Mouse (Mus musculus) MEL (cell line): ENCODE results near the gene Map7d1. TPM values are rescaled to one million over a fixed set of nuclear protein-coding genes. Genes with fewer than 3 reads are reported as not detected.

ENCODE experiments used
- DNase-seq: peaks from one replicate; pipeline ENCODE4 v3.0.0; 2011; ENCODE audit warnings: low read depth, low spot score
- H3K27ac ChIP-seq: 2 replicates; pipeline ENCODE4 v1.5.1; 2012; ENCODE audit warnings: low read depth, mild to moderate bottlenecking, control low read depth, low read length, moderate library complexity; ENCODE audit not compliant: control insufficient read depth
- H3K27me3 ChIP-seq, 2 experiments: fragments of 150-350 bp in 1 of 2; sonication (generic) in 1 of 2; 2 replicates each; pipeline ENCODE4 v1.6.1; 2012; ENCODE audit warnings: low read length in 2 of 2, mild to moderate bottlenecking in 2 of 2, improper control_type of control experiment in 1 of 2, moderate library complexity in 1 of 2; ENCODE audit not compliant: insufficient read depth in 2 of 2, control insufficient read depth in 1 of 2
- H3K36me3 ChIP-seq, 2 experiments: 2 replicates each; pipeline ENCODE4 v1.6.1; 2012 to 2014; ENCODE audit warnings: low read length in 2 of 2, improper control_type of control experiment in 1 of 2, inconsistent platforms in 1 of 2, mild to moderate bottlenecking in 1 of 2; ENCODE audit not compliant: insufficient read depth in 2 of 2, control insufficient read depth in 1 of 2
- H3K4me1 ChIP-seq, 2 experiments: fragments of 150-350 bp in 1 of 2; sonication (generic) in 1 of 2; 2 replicates each; pipeline ENCODE4 v1.6.1; 2012; ENCODE audit warnings: low read length in 2 of 2, improper control_type of control experiment in 1 of 2, mild to moderate bottlenecking in 1 of 2; ENCODE audit not compliant: insufficient read depth in 2 of 2, control insufficient read depth in 1 of 2
- H3K4me3 ChIP-seq, 2 experiments: fragments of 150-350 bp in 1 of 2; sonication (generic) in 1 of 2; 2 replicates each; pipeline ENCODE4 v1.5.1; 2012; ENCODE audit warnings: low read depth in 2 of 2, low read length in 2 of 2, mild to moderate bottlenecking in 2 of 2, moderate library complexity in 2 of 2, control low read depth in 1 of 2, improper control_type of control experiment in 1 of 2; ENCODE audit not compliant: control insufficient read depth in 1 of 2, insufficient read depth in 1 of 2
- H3K79me2 ChIP-seq: 2 replicates; pipeline ENCODE4 v1.6.1; 2012; ENCODE audit warnings: mild to moderate bottlenecking, low read length, moderate library complexity; ENCODE audit not compliant: control insufficient read depth, poor library complexity, insufficient read depth
- H3K9ac ChIP-seq: 2 replicates; pipeline ENCODE4 v1.6.1; 2012; ENCODE audit warnings: low read depth, mild to moderate bottlenecking, control low read depth, low read length, moderate library complexity; ENCODE audit not compliant: control insufficient read depth, poor library complexity, severe bottlenecking
- H3K9me3 ChIP-seq: fragments of 150-350 bp; sonication (generic); replicated peaks from 2 replicates; pipeline ENCODE4 v1.6.1; 2012; ENCODE audit warnings: mild to moderate bottlenecking, low read length, improper control_type of control experiment, moderate library complexity; ENCODE audit not compliant: insufficient read depth
- BHLHE40 ChIP-seq: IDR thresholded peaks from 2 replicates; pipeline ENCODE4 v1.6.1; 2012; ENCODE audit warnings: low read depth, mild to moderate bottlenecking, inconsistent platforms, low read length, improper control_type of control experiment, borderline replicate concordance
- CHD1 ChIP-seq: IDR thresholded peaks from 2 replicates; pipeline ENCODE4 v1.6.1; 2012; ENCODE audit warnings: low read depth, mild to moderate bottlenecking, inconsistent platforms, low read length, improper control_type of control experiment
- CHD2 ChIP-seq: IDR thresholded peaks from 2 replicates; pipeline ENCODE4 v1.6.1; 2011; ENCODE audit warnings: low read length, improper control_type of control experiment
- ELF1 ChIP-seq: IDR thresholded peaks from 2 replicates; pipeline ENCODE4 v1.6.1; 2014; ENCODE audit warnings: low read depth, mild to moderate bottlenecking, inconsistent platforms, low read length, improper control_type of control experiment, moderate library complexity
- EP300 ChIP-seq, 2 experiments: IDR thresholded peaks; 2 replicates each; pipeline ENCODE4 v1.6.1; 2011; ENCODE audit warnings: improper control_type of control experiment in 2 of 2, low read length in 2 of 2, low read depth in 1 of 2, mild to moderate bottlenecking in 1 of 2
- ETS1 ChIP-seq: IDR thresholded peaks from 2 replicates; pipeline ENCODE4 v1.6.1; 2012; ENCODE audit warnings: low read depth, mild to moderate bottlenecking, inconsistent platforms, low read length, improper control_type of control experiment, moderate library complexity
- GATA1 ChIP-seq: IDR thresholded peaks from 2 replicates; pipeline ENCODE4 v1.6.1; 2011; ENCODE audit warnings: low read depth, low read length, improper control_type of control experiment
- HCFC1 ChIP-seq: IDR thresholded peaks from 2 replicates; pipeline ENCODE4 v1.6.1; 2012; ENCODE audit warnings: low read depth, mild to moderate bottlenecking, inconsistent platforms, low read length, improper control_type of control experiment, moderate library complexity
- JUND ChIP-seq: IDR thresholded peaks from 2 replicates; pipeline ENCODE4 v1.6.1; 2011; ENCODE audit warnings: low read depth, mild to moderate bottlenecking, improper control_type of control experiment, low read length
- MAFK ChIP-seq: IDR thresholded peaks from 2 replicates; pipeline ENCODE4 v1.6.1; 2011; ENCODE audit warnings: low read depth, mild to moderate bottlenecking, low read length, improper control_type of control experiment, borderline replicate concordance
- MAX ChIP-seq: IDR thresholded peaks from 2 replicates; pipeline ENCODE4 v1.6.1; 2011; ENCODE audit warnings: low read length, improper control_type of control experiment
- MEF2A ChIP-seq: IDR thresholded peaks from 2 replicates; pipeline ENCODE4 v1.6.1; 2014; ENCODE audit warnings: low read depth, mild to moderate bottlenecking, inconsistent platforms, low read length, improper control_type of control experiment; ENCODE audit not compliant: poor library complexity, insufficient replicate concordance, severe bottlenecking; ENCODE audit errors: extremely low read depth
- MXI1 ChIP-seq: IDR thresholded peaks from 2 replicates; pipeline ENCODE4 v1.6.1; 2011; ENCODE audit warnings: mild to moderate bottlenecking, low read depth, low read length, improper control_type of control experiment
- MYB ChIP-seq: IDR thresholded peaks from 2 replicates; pipeline ENCODE4 v1.6.1; 2011; ENCODE audit warnings: mild to moderate bottlenecking, low read depth, low read length, improper control_type of control experiment
- MYC ChIP-seq: IDR thresholded peaks from 2 replicates; pipeline ENCODE4 v1.6.1; 2011; ENCODE audit warnings: low read depth, mild to moderate bottlenecking, low read length, improper control_type of control experiment, moderate library complexity
- NELFE ChIP-seq: IDR thresholded peaks from 2 replicates; pipeline ENCODE4 v1.6.1; 2011; ENCODE audit warnings: low read depth, low read length, improper control_type of control experiment
- NRF1 ChIP-seq: IDR thresholded peaks from 2 replicates; pipeline ENCODE4 v1.6.1; 2014; ENCODE audit warnings: low read depth, mild to moderate bottlenecking, inconsistent platforms, low read length, improper control_type of control experiment, moderate library complexity; ENCODE audit not compliant: poor library complexity, insufficient read depth, severe bottlenecking
- POLR2AphosphoS2 ChIP-seq: IDR thresholded peaks from 2 replicates; pipeline ENCODE4 v1.6.1; 2011; ENCODE audit warnings: low read length, improper control_type of control experiment
- POLR2AphosphoS5 ChIP-seq: IDR thresholded peaks from 2 replicates; pipeline ENCODE4 v1.6.1; 2012; ENCODE audit warnings: low read depth, borderline replicate concordance, mild to moderate bottlenecking, inconsistent platforms, low read length, moderate library complexity, mixed read lengths
- RAD21 ChIP-seq: IDR thresholded peaks from 2 replicates; pipeline ENCODE4 v1.6.1; 2011; ENCODE audit warnings: mild to moderate bottlenecking, low read depth, low read length, improper control_type of control experiment
- RCOR1 ChIP-seq: IDR thresholded peaks from 2 replicates; pipeline ENCODE4 v1.6.1; 2012; ENCODE audit warnings: low read depth, mild to moderate bottlenecking, inconsistent platforms, low read length, improper control_type of control experiment
- SIN3A ChIP-seq: IDR thresholded peaks from 2 replicates; pipeline ENCODE4 v1.6.1; 2012; ENCODE audit warnings: low read length, improper control_type of control experiment, inconsistent platforms
- SMC3 ChIP-seq: IDR thresholded peaks from 2 replicates; pipeline ENCODE4 v1.6.1; 2011; ENCODE audit warnings: low read depth, low read length, improper control_type of control experiment
- TAL1 ChIP-seq: IDR thresholded peaks from 2 replicates; pipeline ENCODE4 v1.6.1; 2012; ENCODE audit warnings: mild to moderate bottlenecking, inconsistent platforms, low read length, moderate library complexity, mixed read lengths
- TBP ChIP-seq: IDR thresholded peaks from 2 replicates; pipeline ENCODE4 v1.8.0; 2011; ENCODE audit warnings: low read depth, low read length, improper control_type of control experiment
- USF1 ChIP-seq: IDR thresholded peaks from 2 replicates; pipeline ENCODE4 v1.6.1; 2014; ENCODE audit warnings: low read depth, mild to moderate bottlenecking, inconsistent platforms, low read length, improper control_type of control experiment, moderate library complexity
- USF2 ChIP-seq, 2 experiments: IDR thresholded peaks; 2 replicates each; pipeline ENCODE4 v1.6.1; 2011 to 2012; ENCODE audit warnings: improper control_type of control experiment in 2 of 2, low read length in 2 of 2, borderline replicate concordance in 1 of 2, inconsistent platforms in 1 of 2, low read depth in 1 of 2, mild to moderate bottlenecking in 1 of 2; ENCODE audit not compliant: insufficient read depth in 1 of 2
- ZC3H11A ChIP-seq: IDR thresholded peaks from 2 replicates; pipeline ENCODE4 v1.6.1; 2012; ENCODE audit warnings: low read depth, mild to moderate bottlenecking, inconsistent platforms, low read length, improper control_type of control experiment
- ZKSCAN1 ChIP-seq: IDR thresholded peaks from 2 replicates; pipeline ENCODE4 v1.6.1; 2012; ENCODE audit warnings: low read depth, mild to moderate bottlenecking, inconsistent platforms, low read length, improper control_type of control experiment, moderate library complexity
- ZMIZ1 ChIP-seq: IDR thresholded peaks from 2 replicates; pipeline ENCODE4 v1.6.1; 2012; ENCODE audit warnings: low read depth, mild to moderate bottlenecking, inconsistent platforms, low read length, improper control_type of control experiment, moderate library complexity
- ZNF384 ChIP-seq: IDR thresholded peaks from 2 replicates; pipeline ENCODE4 v1.6.1; 2012; ENCODE audit warnings: low read depth, mild to moderate bottlenecking, inconsistent platforms, low read length, improper control_type of control experiment
- polyA plus RNA-seq, 2 experiments: library from polyadenylated mRNA; stranded (reverse) in 1 of 2; unstranded in 1 of 2; fragments of >175 nt in 1 of 2; fragments of >200 nt in 1 of 2; gene quantifications; 2 replicates each; pipeline versions ENCODE4 v1.2.1 to v1.2.4; 2012; ENCODE audit warnings: low replicate concordance in 2 of 2, low read depth in 1 of 2; ENCODE audit not compliant: insufficient read length in 2 of 2, insufficient read depth in 1 of 2, missing spikeins in 1 of 2
- total RNA-seq: library from RNA; depleted of rRNA; stranded (reverse); fragments of 300-350 nt; gene quantifications from 2 replicates; pipeline ENCODE4 v1.2.3, GENCODE M21; 2012

Map7d1 gene
- total and polyA plus RNA-seq, 3 experiments = 15.4 to 58.2 TPM; not detected in 1

DNA sequence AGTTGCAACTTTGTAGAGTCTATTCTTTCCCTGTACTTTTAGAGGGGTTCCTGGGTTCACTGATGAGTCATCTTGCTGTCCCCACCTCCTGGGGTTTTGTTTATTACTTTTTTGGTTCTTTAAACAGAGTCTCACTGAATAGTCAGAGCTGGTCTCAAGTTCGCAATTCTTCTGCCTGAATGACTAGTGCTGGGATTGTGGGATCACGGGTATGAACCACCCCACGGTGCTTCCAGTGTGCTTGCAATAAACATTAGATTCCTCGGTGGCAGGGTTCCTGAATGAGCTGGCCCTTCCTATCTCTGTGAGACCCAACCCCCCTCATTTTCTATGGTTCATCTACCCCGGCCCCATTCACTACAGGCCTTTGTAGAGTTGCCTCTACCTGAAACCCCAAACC is 28.0 kb downstream of the Map7d1 start:
- DNase-seq = no peak

DNA sequence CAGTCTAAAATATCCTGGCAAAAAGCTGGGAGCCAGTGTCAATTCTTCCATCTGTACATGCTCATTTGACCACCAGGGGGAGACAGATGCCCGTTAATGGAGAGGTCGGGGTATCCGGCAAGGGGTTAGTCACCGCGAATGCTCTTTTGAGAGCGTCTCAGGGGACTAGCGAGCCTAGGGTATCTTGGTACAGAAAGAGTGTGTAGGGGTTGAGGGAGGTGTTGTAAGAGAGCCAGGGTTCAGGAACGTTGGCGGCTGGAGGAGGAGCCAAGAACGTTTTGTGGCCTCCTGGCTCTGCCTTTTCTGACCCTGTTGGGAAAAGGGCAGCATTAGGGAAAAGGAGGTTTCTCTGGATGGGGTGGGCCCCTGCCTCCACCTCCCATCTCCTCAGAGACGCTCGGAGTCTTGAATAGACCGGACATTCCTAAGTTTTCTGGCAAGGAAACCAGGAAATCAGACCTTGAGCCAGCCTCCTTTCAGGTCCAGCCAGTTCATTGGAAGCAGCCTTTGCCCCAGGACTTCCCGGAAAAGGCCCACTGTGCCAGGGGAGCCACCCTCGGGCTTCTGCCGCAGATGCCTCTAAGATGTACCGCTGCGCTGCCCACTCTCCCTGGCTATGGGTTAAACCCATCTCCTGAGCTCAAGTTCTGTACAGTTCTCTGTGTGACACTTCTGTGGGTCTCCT is 28.9 kb downstream of the Map7d1 start:
- Histone ChIP-seq H3K9me3 (no peaks in the 10 kb centered on the region), H3K79me2 (no peaks in the 10 kb centered on the region), H3K27me3 (no peaks in the 10 kb centered on the region), H3K9ac (peak overlapping the region; percentile 48), H3K4me3 (peak overlapping the region; percentile 40 to 59; a peak in 3 of 4 replicates), H3K4me1 (peaks cover 0 to 3% of the 10 kb centered on the region in 2 experiments; a peak in 1 of 4 replicates), H3K36me3 (no peaks in the 10 kb centered on the region), H3K27ac (no peak overlapping the region)
- DNase-seq = peak; percentile 84
- TF ChIP-seq ELF1 = peak; percentile 53; the same call in 1 of the 2 replicates
- TF ChIP-seq ZNF384 = peak; percentile 59; the same call in 1 of the 2 replicates
- TF ChIP-seq MXI1 = peak; percentile 42; the same call in 1 of the 2 replicates
- TF ChIP-seq USF1 = no peak
- peak; percentile 73; the same call in 1 of the 2 replicates for TF ChIP-seq JUND
- TF ChIP-seq MAX = 0 out of 2 replicates have a peak, but pooled peaks have one; percentile 46
- TF ChIP-seq ZMIZ1 = 0 out of 2 replicates have a peak, but pooled peaks have one; percentile 39
- no peak for TF ChIP-seq ZKSCAN1
- peak; percentile 100 for TF ChIP-seq SMC3
- TF ChIP-seq SIN3A = peak; percentile 84
- TF ChIP-seq MAFK = no peak
- no peak for TF ChIP-seq MYB
- TF ChIP-seq TBP = no peak
- TF ChIP-seq ETS1 = no peak
- TF ChIP-seq MEF2A = no peak
- no peak for TF ChIP-seq POLR2AphosphoS5
- peak; percentile 99 for TF ChIP-seq ZC3H11A
- TF ChIP-seq MYC = peak; percentile 61; the same call in 1 of the 2 replicates
- peak; percentile 100 for TF ChIP-seq RAD21
- TF ChIP-seq RCOR1 = peak; percentile 41; the same call in 1 of the 2 replicates
- TF ChIP-seq TAL1 = no peak
- TF ChIP-seq CHD1 = no peak
- TF ChIP-seq HCFC1 = peak; percentile 68

More for the DNA sequence above, 28.0 kb downstream of the Map7d1 start:
- no peak overlapping the region for H3K27ac ChIP-seq
- H3K9ac ChIP-seq = no peak overlapping the region
- no peaks in the 10 kb centered on the region for H3K79me2 ChIP-seq
- TF ChIP-seq NRF1 (no peak), NELFE (no peak), ZKSCAN1 (no peak), MXI1 (no peak), MAX (no peak), TAL1 (no peak), CHD2 (no peak), ETS1 (no peak), GATA1 (no peak), ZNF384 (no peak), MEF2A (no peak), SMC3 (no peak), EP300 (IDR thresholded peaks at IDR 0.05; ENCODE audit: low read depth in 1 of 2, low read length in 2 of 2) (no peak), SIN3A (no peak), BHLHE40 (no peak), POLR2AphosphoS2 (no peak), JUND (no peak), USF2 (IDR thresholded peaks at IDR 0.05; ENCODE audit: borderline replicate concordance in 1 of 2, insufficient read depth in 1 of 2, low read depth in 1 of 2, low read length in 2 of 2) (no peak), CHD1 (no peak), MYB (no peak)
- no peaks in the 10 kb centered on the region for H3K9me3 ChIP-seq
- H3K4me3 ChIP-seq = no peak overlapping the region
- H3K4me1 ChIP-seq = peaks cover 0 to 3% of the 10 kb centered on the region in 2 experiments; a peak in 1 of 4 replicates
- H3K27me3 ChIP-seq = no peaks in the 10 kb centered on the region
- no peaks in the 10 kb centered on the region for H3K36me3 ChIP-seq
